Comparison of ENCODE assay signal across 9 mouse cellular contexts in genomic region chr8:10017231-10017630, GRCm38 (mm10). TPM values are rescaled to one million over a fixed set of nuclear protein-coding genes. Genes with fewer than 3 reads are reported as not detected.
DNase-seq lines count a peak whose midpoint lies in the region; ATAC-seq and TF ChIP-seq lines count a peak whose summit lies in the region.
"Had no signal": no experiment of that assay in that cellular context is flagged by ENCODE, and none has a peak within 500 bp of the region (broad histone marks: within the 10 kb centered on the region; RNA-seq: fewer than 3 reads in every experiment).

No protein-coding gene starts in this region.

- no peak for ATAC-seq in heart, embryonic 11.5 days (replicated peaks; ENCODE audit: insufficient number of reproducible peaks, low FRiP score, low TSS enrichment)
- ATAC-seq in stomach, postnatal 0 days (ENCODE audit: low FRiP score, low TSS enrichment): no peak

- no peak for TF ChIP-seq POLR2A in lung, adult 2 months (IDR thresholded peaks at IDR 0.05; ENCODE audit: borderline replicate concordance, extremely low read depth, low read depth, low read length)

- peak; percentile 83 for DNase-seq in heart, adult 11 months
- peak; percentile 48 for DNase-seq in lung, postnatal 10 days
- no peak for DNase-seq in lung, adult 2 months
- DNase-seq in heart, postnatal 4 days: peak; percentile 77
- DNase-seq in stomach, postnatal 0 days (ENCODE audit: low spot score): peak; percentile 18
- no peak for DNase-seq in spleen, postnatal 10 days (ENCODE audit: low spot score in 2 of 2)

- H3K27me3 ChIP-seq in heart, embryonic 11.5 days (ENCODE audit: control insufficient read depth, insufficient read depth, low read length): no peaks in the 10 kb centered on the region
- H3K27me3 ChIP-seq in stomach, postnatal 0 days (ENCODE audit: control insufficient read depth, insufficient read depth, low read length): no peaks in the 10 kb centered on the region
- H3K27me3 ChIP-seq: hindbrain, embryonic 13.5 days; Patski had no signal

- H3K36me3 ChIP-seq in heart, embryonic 11.5 days (ENCODE audit: control insufficient read depth, insufficient read depth, low read length): no peaks in the 10 kb centered on the region
- no peaks in the 10 kb centered on the region for H3K36me3 ChIP-seq in stomach, postnatal 0 days (ENCODE audit: control insufficient read depth, insufficient read depth, low read length)
- H3K36me3 ChIP-seq: hindbrain, embryonic 13.5 days had no signal

- H3K4me1 ChIP-seq in heart, embryonic 11.5 days (ENCODE audit: control insufficient read depth, insufficient read depth, low read length): no peaks in the 10 kb centered on the region
- no peaks in the 10 kb centered on the region; the same call in 1 of the 2 replicates for H3K4me1 ChIP-seq in lung, adult 2 months (ENCODE audit: control insufficient read depth, insufficient read depth, low read length)
- no peaks in the 10 kb centered on the region for H3K4me1 ChIP-seq in stomach, postnatal 0 days (replicated peaks; ENCODE audit: control insufficient read depth, insufficient read depth)

- TF ChIP-seq CTCF in lung, adult 2 months (IDR thresholded peaks at IDR 0.05; ENCODE audit: insufficient read depth, low read length): no peak
- no peak for TF ChIP-seq CTCF in stomach, postnatal 0 days (IDR thresholded peaks at IDR 0.05; ENCODE audit: low read depth)

- TF ChIP-seq EP300 in stomach, postnatal 0 days (optimal IDR thresholded peaks at IDR 0.05): no peak

- H3K4me2 ChIP-seq in heart, embryonic 11.5 days: no peak overlapping the region
- no peak overlapping the region for H3K4me2 ChIP-seq in stomach, postnatal 0 days (replicated peaks; ENCODE audit: low read depth)
- H3K4me2 ChIP-seq: hindbrain, embryonic 13.5 days had no signal

- 75% methylated on average over 3 of the region's 3 CpGs for WGBS in heart, embryonic 11.5 days (ENCODE audit: insufficient replicate concordance)
- WGBS in lung, adult 2 months: 52% methylated on average over 3 of the region's 3 CpGs
- WGBS in stomach, postnatal 0 days: 56% methylated on average over 3 of the region's 3 CpGs

- H3K9me3 ChIP-seq in heart, embryonic 11.5 days (replicated peaks; ENCODE audit: control insufficient read depth, low read length): no peaks in the 10 kb centered on the region
- H3K9me3 ChIP-seq in stomach, postnatal 0 days (ENCODE audit: control insufficient read depth, low read length): no peaks in the 10 kb centered on the region
- H3K9me3 ChIP-seq: hindbrain, embryonic 13.5 days had no signal

- no peak overlapping the region for H3K9ac ChIP-seq in heart, embryonic 11.5 days (ENCODE audit: low read depth, low read length)
- H3K9ac ChIP-seq in stomach, postnatal 0 days (ENCODE audit: low read length): no peak overlapping the region
- H3K9ac ChIP-seq: hindbrain, embryonic 13.5 days had no signal

- H3K4me3 ChIP-seq in heart, embryonic 11.5 days (ENCODE audit: low read depth, low read length): no peak overlapping the region
- H3K4me3 ChIP-seq in lung, adult 2 months (replicated peaks; ENCODE audit: extremely low read depth, low read depth, low read length): no peak overlapping the region
- H3K4me3 ChIP-seq in stomach, postnatal 0 days (ENCODE audit: low read depth, low read length): no peak overlapping the region
- H3K4me3 ChIP-seq: hindbrain, embryonic 13.5 days had no signal

- H3K27ac ChIP-seq in heart, embryonic 11.5 days (ENCODE audit: low read depth, low read length): no peak overlapping the region
- no peak overlapping the region for H3K27ac ChIP-seq in stomach, postnatal 0 days (replicated peaks)
- H3K27ac ChIP-seq: hindbrain, embryonic 13.5 days had no signal

RNA-seq across cellular contexts. Expression of gene Tnfsf13b, which starts 11.0 kb away (rescaled TPM):
- polyA plus RNA-seq in heart, embryonic 11.5 days (2014; fragmentation: Nextera tagmentation; extraction: Ambion mirVana): 0.40 TPM in 1 of 2 replicates, not detected in the other
- polyA plus RNA-seq in lung, adult 2 months (2012; rRNA removed): 24.6 and 25.0 TPM in 2 replicates
- 1 to 10 TPM; 5.4 to 5.5 TPM for total RNA-seq in heart, postnatal 4 days (2021)
- polyA plus RNA-seq in stomach, postnatal 0 days (2015; fragmentation: Nextera tagmentation; extraction: Ambion mirVana): 0.24 and 0.25 TPM in 2 replicates

RNA-seq across cellular contexts. Expression of gene Abhd13, which starts 39.7 kb away (rescaled TPM):
- 13.9 and 17.2 TPM in 2 replicates for polyA plus RNA-seq in heart, embryonic 11.5 days (2014; fragmentation: Nextera tagmentation; extraction: Ambion mirVana)
- 5.4 and 7.2 TPM in 2 replicates for polyA plus RNA-seq in lung, adult 2 months (2012; rRNA removed)
- total RNA-seq in heart, postnatal 4 days (2021): 10 to 100 TPM; 16.8 to 19.2 TPM
- polyA plus RNA-seq in stomach, postnatal 0 days (2015; fragmentation: Nextera tagmentation; extraction: Ambion mirVana): 13.0 and 13.2 TPM in 2 replicates

RNA-seq across cellular contexts. Expression of gene Lig4, which starts 39.7 kb away (rescaled TPM):
- polyA plus RNA-seq in heart, embryonic 11.5 days (2014; fragmentation: Nextera tagmentation; extraction: Ambion mirVana): 4.3 and 5.4 TPM in 2 replicates
- 1.4 and 2.0 TPM in 2 replicates for polyA plus RNA-seq in lung, adult 2 months (2012; rRNA removed)
- total RNA-seq in heart, postnatal 4 days (2021): 1 to 10 TPM; 4.8 to 6.6 TPM
- polyA plus RNA-seq in stomach, postnatal 0 days (2015; fragmentation: Nextera tagmentation; extraction: Ambion mirVana): 2.8 TPM in 2 replicates

Comparison
In these comparisons a context has a peak if more than half of its experiments do, and no peak if none do; other contexts are left out.
1. DNase-seq: peak in heart, adult 11 months (single experiment), lung, postnatal 10 days (single experiment), heart, postnatal 4 days (single experiment) and stomach, postnatal 0 days (single experiment); none in lung, adult 2 months (single experiment) and spleen, postnatal 10 days (0 of 2).
2. RNA of gene Tnfsf13b, which starts 11.0 kb away (polyA plus RNA-seq): 24.6 to 25.0 TPM in lung, adult 2 months; 0.40 TPM in heart, embryonic 11.5 days and 0.24 to 0.25 TPM in stomach, postnatal 0 days; every median in the first group is over 10 times any median in the second.